In genomic region chr4:62103366-62103765, GRCm38 (mm10) we compare ENCODE assay signal across 14 mouse cellular contexts. TPM values are rescaled to one million over a fixed set of nuclear protein-coding genes. Genes with fewer than 3 reads are reported as not detected.
DNase-seq lines count a peak whose midpoint lies in the region; ATAC-seq and TF ChIP-seq lines count a peak whose summit lies in the region.
"Not testable (repeated sequence)": the region's sequence is repeated elsewhere in the genome, so short reads cannot be mapped to it uniquely, and the experiment has no call there.
"Had no signal": no experiment of that assay in that cellular context is flagged by ENCODE, and none has a peak within 500 bp of the region (broad histone marks: within the 10 kb centered on the region; RNA-seq: fewer than 3 reads in every experiment).

No protein-coding gene starts in this region.

- H3K9me3 ChIP-seq in kidney, postnatal 0 days (replicated peaks; ENCODE audit: low read length): not testable (repeated sequence)

- H3K4me2 ChIP-seq in kidney, postnatal 0 days (ENCODE audit: low read length): not testable (repeated sequence)

- not testable (repeated sequence) for TF ChIP-seq EP300 in heart, adult 2 months (IDR thresholded peaks at IDR 0.05; ENCODE audit: insufficient read depth, low read depth, low read length)

- not testable (repeated sequence) for H3K27ac ChIP-seq in heart, adult 2 months; kidney, postnatal 0 days

- not testable (repeated sequence) for H3K27me3 ChIP-seq in heart, adult 2 months (ENCODE audit: control insufficient read depth, insufficient read depth, low read length); kidney, postnatal 0 days (ENCODE audit: insufficient read depth, low read length)

- H3K9ac ChIP-seq in heart, adult 2 months (ENCODE audit: low read depth, low read length); kidney, postnatal 0 days (ENCODE audit: low read depth, low read length): not testable (repeated sequence)

- TF ChIP-seq CTCF in heart, adult 2 months (IDR thresholded peaks at IDR 0.05): peak; percentile 70
- TF ChIP-seq CTCF in kidney, postnatal 0 days (IDR thresholded peaks at IDR 0.05; ENCODE audit: low read depth): peak; percentile 66

- not testable (repeated sequence) for H3K4me1 ChIP-seq in heart, adult 2 months (ENCODE audit: control insufficient read depth, insufficient read depth, low read length); kidney, postnatal 0 days (replicated peaks; ENCODE audit: insufficient read depth, low read length)

- ATAC-seq in kidney, postnatal 0 days (replicated peaks; ENCODE audit: low FRiP score, low read depth): not testable (repeated sequence)

- 79% methylated on average over 2 of the region's 2 CpGs for WGBS in heart, adult 2 months
- 68% methylated on average over 2 of the region's 2 CpGs for WGBS in kidney, postnatal 0 days

- H3K36me3 ChIP-seq in heart, adult 2 months (ENCODE audit: control insufficient read depth, insufficient read depth, low read length); kidney, postnatal 0 days (ENCODE audit: insufficient read depth, low read length): not testable (repeated sequence)

- not testable (repeated sequence) for H3K4me3 ChIP-seq in heart, adult 2 months; kidney, postnatal 0 days (replicated peaks; ENCODE audit: low read depth, low read length)

- not testable (repeated sequence) for H3K79me2 ChIP-seq in heart, adult 2 months (replicated peaks; ENCODE audit: control insufficient read depth, insufficient read depth, low read length)

- DNase-seq in CD4-positive, CD25-positive, alpha-beta regulatory T cell, adult 2 months (ENCODE audit: low read depth, low spot score): peak; percentile 2
- peak; percentile 27 for DNase-seq in adrenal gland, postnatal 14 days
- peak; percentile 1 for DNase-seq in embryo, embryonic 11.5 days (ENCODE audit: low read depth, low spot score)
- not testable (repeated sequence) for DNase-seq in heart, adult 2 months
- DNase-seq in kidney, postnatal 0 days (ENCODE audit: low spot score): peak; percentile 7
- DNase-seq in left cerebral cortex, postnatal 4 days: peak; percentile 22
- DNase-seq in lung, postnatal 36 days: peak; percentile 34
- DNase-seq in right cerebral cortex, postnatal 10 days (ENCODE audit: low spot score in 2 of 2): peak; percentile 25 to 42

- not testable (repeated sequence) for TF ChIP-seq POLR2A in heart, adult 2 months (IDR thresholded peaks at IDR 0.05; ENCODE audit: insufficient read depth, low read depth, low read length)

- intact Hi-C loops in heart, adult 2 months (cut with DNase I); left cerebral cortex, postnatal 4 days (cut with DNase I): not testable (repeated sequence)

RNA-seq across cellular contexts. Expression of gene Mup3, which starts 16.2 kb away (rescaled TPM):
- total RNA-seq in adrenal gland, postnatal 14 days (2021): 0.41 and 1.1 TPM in 2 replicates
- not detected for total RNA-seq in heart, adult 2 months (2021)
- polyA plus RNA-seq in heart, adult 2 months (2012; rRNA removed): 0.50 TPM in 1 of 2 replicates, not detected in the other
- polyA plus RNA-seq in kidney, postnatal 0 days (2015; fragmentation: Nextera tagmentation; extraction: Ambion mirVana): not detected in 2 replicates
- total RNA-seq in left cerebral cortex, postnatal 4 days (2021): not detected
- total RNA-seq: heart, adult 8-10 months; hematopoietic stem cell, adult 5-6 weeks; left cerebral cortex, postnatal 36 days had no signal
- polyA plus RNA-seq: embryonic facial prominence, embryonic 15.5 days; frontal cortex, adult 2 months; kidney, embryonic 16.5 days had no signal

RNA-seq across cellular contexts. Expression of gene Mup21, which starts 47.3 kb away (rescaled TPM):
- total RNA-seq in adrenal gland, postnatal 14 days (2021): not detected in 2 replicates
- total RNA-seq in heart, adult 2 months (2021): not detected
- polyA plus RNA-seq in heart, adult 2 months (2012; rRNA removed): not detected in 2 replicates
- not detected in 2 replicates for polyA plus RNA-seq in kidney, postnatal 0 days (2015; fragmentation: Nextera tagmentation; extraction: Ambion mirVana)
- total RNA-seq in left cerebral cortex, postnatal 4 days (2021): not detected
- total RNA-seq: heart, adult 8-10 months; hematopoietic stem cell, adult 5-6 weeks; left cerebral cortex, postnatal 36 days had no signal
- polyA plus RNA-seq: embryonic facial prominence, embryonic 15.5 days; frontal cortex, adult 2 months; kidney, embryonic 16.5 days had no signal

RNA-seq across cellular contexts. Expression of gene Mup20, which starts 49.4 kb away (rescaled TPM):
- not detected in 2 replicates for total RNA-seq in adrenal gland, postnatal 14 days (2021)
- not detected for total RNA-seq in heart, adult 2 months (2021)
- polyA plus RNA-seq in heart, adult 2 months (2012; rRNA removed): not detected in 2 replicates
- polyA plus RNA-seq in kidney, postnatal 0 days (2015; fragmentation: Nextera tagmentation; extraction: Ambion mirVana): not detected in 2 replicates
- total RNA-seq in left cerebral cortex, postnatal 4 days (2021): not detected
- total RNA-seq: heart, adult 8-10 months; hematopoietic stem cell, adult 5-6 weeks; left cerebral cortex, postnatal 36 days had no signal
- polyA plus RNA-seq: embryonic facial prominence, embryonic 15.5 days; frontal cortex, adult 2 months; kidney, embryonic 16.5 days had no signal
